Mouse (Mus musculus) intestine, embryonic 15.5 days (tissue): Measurements from ENCODE around the gene Dalrd3. TPM values are rescaled to one million over a fixed set of nuclear protein-coding genes. Genes with fewer than 3 reads are reported as not detected.

ENCODE experiments used
- ATAC-seq: fragments of 200-750 bp; cut with Nextera tagmentation; 2 replicates; pipeline ENCODE4 v1.8.0; 2017; ENCODE audit warnings: moderate TSS enrichment, moderate library complexity
- H3K27ac ChIP-seq: fragments of 300-500 bp; sonication (generic); 2 replicates; pipeline ENCODE4 v1.5.1; 2015; ENCODE audit warnings: mild to moderate bottlenecking, inconsistent platforms
- H3K27me3 ChIP-seq: fragments of 300-500 bp; sonication (generic); replicated peaks from 2 replicates; pipeline ENCODE4 v1.6.1; 2015; ENCODE audit warnings: inconsistent platforms
- H3K36me3 ChIP-seq: fragments of 300-500 bp; sonication (generic); 2 replicates; pipeline ENCODE4 v1.6.1; 2015; ENCODE audit warnings: inconsistent platforms
- H3K4me1 ChIP-seq: fragments of 300-500 bp; sonication (generic); replicated peaks from 2 replicates; pipeline ENCODE4 v1.6.1; 2015; ENCODE audit warnings: inconsistent platforms
- H3K4me2 ChIP-seq: fragments of 300-500 bp; sonication (generic); replicated peaks from 2 replicates; pipeline ENCODE4 v1.6.1; 2015; ENCODE audit warnings: mild to moderate bottlenecking, inconsistent platforms
- H3K4me3 ChIP-seq: fragments of 300-500 bp; sonication (generic); replicated peaks from 2 replicates; pipeline ENCODE4 v1.5.1; 2015; ENCODE audit warnings: inconsistent platforms
- H3K9ac ChIP-seq: fragments of 300-500 bp; sonication (generic); 2 replicates; pipeline ENCODE4 v1.6.1; 2015; ENCODE audit warnings: inconsistent platforms
- H3K9me3 ChIP-seq: fragments of 300-500 bp; sonication (generic); 2 replicates; pipeline ENCODE4 v1.6.1; 2016; ENCODE audit warnings: inconsistent platforms
- whole genome bisulfite sequencing: fragments of 180-500 bp; shearing (Covaris S2); methylation state at CpG from one replicate; pipeline ENCODE4 v1.1.7; 2015; 5-methylcytosine and 5-hydroxymethylcytosine counted together
- polyA plus RNA-seq: library from polyadenylated mRNA; unstranded; fragments of >200 nt; fragmentation: Nextera tagmentation; extraction: Ambion mirVana; gene quantifications from 2 replicates; pipeline ENCODE4 v1.2.1, GENCODE M21; 2015

Gene Dalrd3
- polyA plus RNA-seq, result 112 and 118 TPM in 2 replicates

GRCm38 (mm10) chr9:108569381-108570206 is at the start of gene Dalrd3:
Gene Dalrd3, plus strand, starts transcription at chr9:108569886.
- H3K4me2 ChIP-seq, result peak within 1 kb of the TSS; percentile 97
- peaks cover 34% of the 10 kb centered on the region for H3K36me3 ChIP-seq
- H3K9ac ChIP-seq, result peak within 1 kb of the TSS; percentile 55
- no peaks in the 10 kb centered on the region for H3K27me3 ChIP-seq
- peak within 1 kb of the TSS; percentile 94 for H3K27ac ChIP-seq
- H3K4me1 ChIP-seq, result peaks cover 27% of the 10 kb centered on the region
- ATAC-seq, result peak; percentile 63
- H3K4me3 ChIP-seq, result peak within 1 kb of the TSS; percentile 66
- H3K9me3 ChIP-seq, result no peaks in the 10 kb centered on the region
- WGBS, result 5% methylated on average over 42 of the region's 42 CpGs

- no peak for ATAC-seq
- Histone ChIP-seq H3K9me3 (no peaks in the 10 kb centered on the region), H3K9ac (no peak overlapping the region), H3K27ac (no peak overlapping the region), H3K27me3 (no peaks in the 10 kb centered on the region), H3K4me2 (no peak overlapping the region), H3K4me1 (peaks cover 5% of the 10 kb centered on the region), H3K4me3 (no peak overlapping the region), H3K36me3 (peaks cover 6% of the 10 kb centered on the region; the same call in 1 of the 2 replicates)
- WGBS, result 81% methylated on average over 2 of the region's 2 CpGs
These were observed 48.1 kb upstream of the Dalrd3 start for GRCm38 (mm10) chr9:108521604-108522003.

- no peak overlapping the region for H3K4me3 ChIP-seq
- 94% methylated on average over 4 of the region's 4 CpGs for WGBS
- peaks cover 6% of the 10 kb centered on the region; the same call in 1 of the 2 replicates for H3K36me3 ChIP-seq
- ATAC-seq, result no peak
- peaks cover 5% of the 10 kb centered on the region for H3K4me1 ChIP-seq
- H3K9me3 ChIP-seq, result no peaks in the 10 kb centered on the region
- H3K27ac ChIP-seq, result no peak overlapping the region
- no peak overlapping the region for H3K9ac ChIP-seq
- no peaks in the 10 kb centered on the region for H3K27me3 ChIP-seq
- no peak overlapping the region for H3K4me2 ChIP-seq
These were observed 46.3 kb upstream of the Dalrd3 start for GRCm38 (mm10) chr9:108523341-108523740.

- Histone ChIP-seq H3K36me3 (peaks cover 17% of the 10 kb centered on the region), H3K27ac (no peak overlapping the region), H3K9me3 (no peaks in the 10 kb centered on the region), H3K27me3 (no peaks in the 10 kb centered on the region), H3K9ac (no peak overlapping the region), H3K4me1 (no peaks in the 10 kb centered on the region), H3K4me2 (no peak overlapping the region), H3K4me3 (no peak overlapping the region)
- ATAC-seq, result no peak
- WGBS, result 73% methylated on average over 3 of the region's 3 CpGs
These were observed 44.3 kb upstream of the Dalrd3 start for GRCm38 (mm10) chr9:108525400-108525799.

- no peak overlapping the region for H3K9ac ChIP-seq
- H3K27me3 ChIP-seq, result no peaks in the 10 kb centered on the region
- no peak overlapping the region for H3K4me2 ChIP-seq
- no peak overlapping the region for H3K27ac ChIP-seq
- ATAC-seq, result no peak
- WGBS, result 77% methylated on average over 1 of the region's 1 CpGs
- no peak overlapping the region for H3K4me3 ChIP-seq
- no peaks in the 10 kb centered on the region for H3K4me1 ChIP-seq
- no peaks in the 10 kb centered on the region for H3K9me3 ChIP-seq
- peaks cover 37% of the 10 kb centered on the region for H3K36me3 ChIP-seq
These were observed 38.7 kb upstream of the Dalrd3 start for GRCm38 (mm10) chr9:108530954-108531353.

GRCm38 (mm10) chr9:108531496-108531895 is 38.2 kb upstream of the Dalrd3 start:
- H3K27ac ChIP-seq, result no peak overlapping the region
- no peaks in the 10 kb centered on the region for H3K27me3 ChIP-seq
- H3K36me3 ChIP-seq, result peaks cover 42% of the 10 kb centered on the region
- ATAC-seq, result no peak
- WGBS, result 96% methylated on average over 1 of the region's 1 CpGs
- H3K9ac ChIP-seq, result no peak overlapping the region
- no peak overlapping the region for H3K4me2 ChIP-seq
- no peak overlapping the region for H3K4me3 ChIP-seq
- no peaks in the 10 kb centered on the region for H3K4me1 ChIP-seq
- no peaks in the 10 kb centered on the region for H3K9me3 ChIP-seq

- Histone ChIP-seq H3K4me1 (no peaks in the 10 kb centered on the region), H3K9ac (no peak overlapping the region), H3K4me3 (no peak overlapping the region), H3K36me3 (peaks cover 59% of the 10 kb centered on the region), H3K9me3 (no peaks in the 10 kb centered on the region), H3K27ac (no peak overlapping the region), H3K4me2 (no peak overlapping the region), H3K27me3 (no peaks in the 10 kb centered on the region)
- ATAC-seq, result no peak
These were observed 28.8 kb upstream of the Dalrd3 start for GRCm38 (mm10) chr9:108540846-108541245.

GRCm38 (mm10) chr9:108545986-108546385 is 23.7 kb upstream of the Dalrd3 start:
- no peak overlapping the region for H3K4me3 ChIP-seq
- no peaks in the 10 kb centered on the region for H3K27me3 ChIP-seq
- H3K4me2 ChIP-seq, result no peak overlapping the region
- 94% methylated on average over 3 of the region's 3 CpGs for WGBS
- no peak overlapping the region for H3K27ac ChIP-seq
- peaks cover 49% of the 10 kb centered on the region for H3K36me3 ChIP-seq
- H3K9me3 ChIP-seq, result no peaks in the 10 kb centered on the region
- H3K4me1 ChIP-seq, result no peaks in the 10 kb centered on the region
- ATAC-seq, result no peak
- no peak overlapping the region for H3K9ac ChIP-seq

GRCm38 (mm10) chr9:108546875-108547274 is 22.8 kb upstream of the Dalrd3 start:
- H3K4me1 ChIP-seq, result no peaks in the 10 kb centered on the region
- H3K4me3 ChIP-seq, result no peak overlapping the region
- no peak overlapping the region for H3K9ac ChIP-seq
- H3K27ac ChIP-seq, result no peak overlapping the region
- no peak overlapping the region for H3K4me2 ChIP-seq
- WGBS, result 90% methylated on average over 1 of the region's 1 CpGs
- no peak for ATAC-seq
- H3K9me3 ChIP-seq, result no peaks in the 10 kb centered on the region
- H3K36me3 ChIP-seq, result peaks cover 40% of the 10 kb centered on the region
- no peaks in the 10 kb centered on the region for H3K27me3 ChIP-seq

GRCm38 (mm10) chr9:108559169-108559568 is 10.5 kb upstream of the Dalrd3 start:
- H3K36me3 ChIP-seq, result peaks cover 41% of the 10 kb centered on the region
- H3K9me3 ChIP-seq, result no peaks in the 10 kb centered on the region
- no peak overlapping the region for H3K4me3 ChIP-seq
- no peak overlapping the region for H3K4me2 ChIP-seq
- no peak for ATAC-seq
- H3K4me1 ChIP-seq, result peaks cover 15% of the 10 kb centered on the region
- H3K27me3 ChIP-seq, result no peaks in the 10 kb centered on the region
- no peak overlapping the region for H3K9ac ChIP-seq
- no peak overlapping the region for H3K27ac ChIP-seq
- WGBS, result 88% methylated on average over 4 of the region's 4 CpGs

- Histone ChIP-seq H3K9ac (peak within 1 kb of the TSS; percentile 72), H3K4me1 (peaks cover 15% of the 10 kb centered on the region), H3K27ac (peak within 1 kb of the TSS; percentile 70), H3K27me3 (no peaks in the 10 kb centered on the region), H3K36me3 (peaks cover 46% of the 10 kb centered on the region), H3K4me2 (peak within 1 kb of the TSS; percentile 66), H3K4me3 (peak within 1 kb of the TSS; percentile 56), H3K9me3 (no peaks in the 10 kb centered on the region)
- under 1% methylated on average over 53 of the region's 53 CpGs for WGBS
- ATAC-seq, result peak; percentile 99
These were observed 9.4 kb upstream of the Dalrd3 start, which contains the start of gene Impdh2 for GRCm38 (mm10) chr9:108560227-108560841. Gene Impdh2, plus strand, starts transcription at chr9:108560286.

GRCm38 (mm10) chr9:108563671-108564070 is 6.0 kb upstream of the Dalrd3 start:
- Histone ChIP-seq H3K36me3 (peaks cover 28% of the 10 kb centered on the region), H3K27ac (no peak overlapping the region), H3K4me2 (no peak overlapping the region), H3K4me3 (no peak overlapping the region), H3K27me3 (no peaks in the 10 kb centered on the region), H3K9ac (no peak overlapping the region), H3K4me1 (peaks cover 29% of the 10 kb centered on the region), H3K9me3 (no peaks in the 10 kb centered on the region)
- ATAC-seq, result no peak
- WGBS, result 92% methylated on average over 8 of the region's 8 CpGs
